Mouse (Mus musculus): Measurements from ENCODE around the gene Dgkq.

Dgkq gene

GRCm38 (mm10) chr5:108689091-108689490 lies 19.6 kb upstream of the Dgkq start:
- no peak for DNase-seq (ENCODE audit: low spot score in 2 of 2)

GRCm38 (mm10) chr5:108680871-108681270 lies 11.4 kb upstream of the Dgkq start:
- DNase-seq (ENCODE audit: low spot score in 2 of 2) = no peak

GRCm38 (mm10) chr5:108679909-108680308 lies 10.4 kb upstream of the Dgkq start:
- DNase-seq (ENCODE audit: low spot score in 2 of 2) = no peak

- DNase-seq (ENCODE audit: low spot score in 2 of 2) = no peak
Observed at GRCm38 (mm10) chr5:108678296-108678854, 8.9 kb upstream of the Dgkq start.

GRCm38 (mm10) chr5:108677605-108678295 lies 8.3 kb upstream of the Dgkq start:
- no peak for DNase-seq (ENCODE audit: low spot score in 2 of 2)

GRCm38 (mm10) chr5:108676772-108677498 lies 7.5 kb upstream of the Dgkq start:
- no peak for DNase-seq (ENCODE audit: low spot score in 2 of 2)

GRCm38 (mm10) chr5:108675251-108675816 lies 5.9 kb upstream of the Dgkq start, which contains the start of gene Slc26a1:
TSS of gene Slc26a1 (minus strand) at chr5:108675569.
- DNase-seq (ENCODE audit: low spot score in 2 of 2) = no peak

- no peak for DNase-seq (ENCODE audit: low spot score in 2 of 2)
Observed at GRCm38 (mm10) chr5:108674624-108675023, 5.2 kb upstream of the Dgkq start.

GRCm38 (mm10) chr5:108671757-108672156 lies 2.3 kb upstream of the Dgkq start:
- no peak for DNase-seq (ENCODE audit: low spot score in 2 of 2)

GRCm38 (mm10) chr5:108670785-108671184 lies 1.3 kb upstream of the Dgkq start:
- no peak for DNase-seq (ENCODE audit: low spot score in 2 of 2)

- no peak for DNase-seq (ENCODE audit: low spot score in 2 of 2)
Observed at GRCm38 (mm10) chr5:108669986-108670385, 514 bp upstream of the Dgkq start.

GRCm38 (mm10) chr5:108668387-108668932 lies 1.0 kb downstream of the Dgkq start:
- DNase-seq (ENCODE audit: low spot score in 2 of 2) = no peak

GRCm38 (mm10) chr5:108667370-108667769 lies 2.1 kb downstream of the Dgkq start:
- no peak for DNase-seq (ENCODE audit: low spot score in 2 of 2)

GRCm38 (mm10) chr5:108665066-108665465 lies 4.4 kb downstream of the Dgkq start:
- DNase-seq (ENCODE audit: low spot score in 2 of 2) = no peak

GRCm38 (mm10) chr5:108662772-108663171 lies 6.7 kb downstream of the Dgkq start:
- DNase-seq (ENCODE audit: low spot score in 2 of 2) = no peak

GRCm38 (mm10) chr5:108660632-108661268 lies 8.7 kb downstream of the Dgkq start:
- DNase-seq (ENCODE audit: low spot score in 2 of 2) = peak; percentile 93

- DNase-seq (ENCODE audit: low spot score in 2 of 2) = no peak
Observed at GRCm38 (mm10) chr5:108659698-108660631, 9.5 kb downstream of the Dgkq start, which contains the start of gene Idua. TSS of gene Idua (plus strand) at chr5:108660331.

GRCm38 (mm10) chr5:108658611-108659010 lies 10.9 kb downstream of the Dgkq start:
- DNase-seq (ENCODE audit: low spot score in 2 of 2) = no peak

GRCm38 (mm10) chr5:108657406-108657805 lies 12.1 kb downstream of the Dgkq start:
- DNase-seq (ENCODE audit: low spot score in 2 of 2) = no peak

- no peak for DNase-seq (ENCODE audit: low spot score in 2 of 2)
Observed at GRCm38 (mm10) chr5:108655891-108656650, 13.4 kb downstream of the Dgkq start.
